Mouse (Mus musculus) midbrain, embryonic 15.5 days (tissue): ENCODE results near the gene 1700102P08Rik. TPM values are rescaled to one million over a fixed set of nuclear protein-coding genes. Genes with fewer than 3 reads are reported as not detected.

Experiments used
- ATAC-seq: fragments of 200-750 bp; cut with Nextera tagmentation; replicated peaks from 2 replicates; pipeline ENCODE4 v1.8.0; 2017; ENCODE audit warnings: moderate TSS enrichment
- H3K27ac ChIP-seq: fragments of 300-500 bp; sonication (generic); 2 replicates; pipeline ENCODE4 v1.5.1; 2015; ENCODE audit warnings: mild to moderate bottlenecking, inconsistent platforms
- H3K27me3 ChIP-seq: fragments of 300-500 bp; sonication (generic); replicated peaks from 2 replicates; pipeline ENCODE4 v1.6.1; 2015; ENCODE audit warnings: inconsistent platforms
- H3K36me3 ChIP-seq: fragments of 300-500 bp; sonication (generic); replicated peaks from 2 replicates; pipeline ENCODE4 v1.6.1; 2015; ENCODE audit warnings: inconsistent platforms
- H3K4me1 ChIP-seq: fragments of 300-500 bp; sonication (generic); 2 replicates; pipeline ENCODE4 v1.6.1; 2015; ENCODE audit warnings: inconsistent platforms
- H3K4me2 ChIP-seq: fragments of 300-500 bp; sonication (generic); 2 replicates; pipeline ENCODE4 v1.6.1; 2015; ENCODE audit warnings: inconsistent platforms, mild to moderate bottlenecking, moderate library complexity
- H3K4me3 ChIP-seq: fragments of 300-500 bp; sonication (generic); 2 replicates; pipeline ENCODE4 v1.5.1; 2015; ENCODE audit warnings: mild to moderate bottlenecking, inconsistent platforms
- H3K9ac ChIP-seq: fragments of 300-500 bp; sonication (generic); 2 replicates; pipeline ENCODE4 v1.6.1; 2015; ENCODE audit warnings: mild to moderate bottlenecking, inconsistent platforms
- H3K9me3 ChIP-seq: fragments of 300-500 bp; sonication (generic); 2 replicates; pipeline ENCODE4 v1.6.1; 2016; ENCODE audit warnings: inconsistent platforms
- WGBS: fragments of 180-500 bp; shearing (Covaris S2); methylation state at CpG from one replicate; pipeline ENCODE4 v1.1.7; 2015; ENCODE audit warnings: mixed read lengths; 5-methylcytosine and 5-hydroxymethylcytosine counted together
- polyA plus RNA-seq: library from polyadenylated mRNA; unstranded; fragments of >200 nt; fragmentation: Nextera tagmentation; extraction: Ambion mirVana; gene quantifications from 2 replicates; pipeline ENCODE4 v1.2.1, GENCODE M21; 2015

The 1700102P08Rik gene
- polyA plus RNA-seq, 1 experiment from 2014 or later = 2.4 TPM

DNA sequence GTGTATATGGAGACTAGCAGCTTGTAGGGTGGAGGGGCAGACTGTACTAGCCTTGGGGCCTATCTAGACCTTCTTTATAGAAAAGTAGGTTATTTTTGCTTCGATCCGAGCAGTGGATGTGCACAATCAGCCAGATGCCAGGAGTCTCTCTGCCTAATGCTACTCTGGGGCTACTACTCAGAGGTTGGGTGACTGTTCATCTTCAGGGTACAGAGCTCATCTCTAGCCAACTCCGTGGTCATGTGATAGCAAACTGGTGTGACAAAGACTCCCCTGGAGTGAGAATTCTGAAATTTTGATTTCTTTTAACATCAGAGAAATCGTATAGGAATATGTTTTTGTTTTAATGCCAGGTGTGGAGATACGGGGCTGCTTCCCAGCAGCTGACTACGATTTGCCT is 60.3 kb downstream of the 1700102P08Rik start:
- peak; percentile 22 for ATAC-seq

DNA sequence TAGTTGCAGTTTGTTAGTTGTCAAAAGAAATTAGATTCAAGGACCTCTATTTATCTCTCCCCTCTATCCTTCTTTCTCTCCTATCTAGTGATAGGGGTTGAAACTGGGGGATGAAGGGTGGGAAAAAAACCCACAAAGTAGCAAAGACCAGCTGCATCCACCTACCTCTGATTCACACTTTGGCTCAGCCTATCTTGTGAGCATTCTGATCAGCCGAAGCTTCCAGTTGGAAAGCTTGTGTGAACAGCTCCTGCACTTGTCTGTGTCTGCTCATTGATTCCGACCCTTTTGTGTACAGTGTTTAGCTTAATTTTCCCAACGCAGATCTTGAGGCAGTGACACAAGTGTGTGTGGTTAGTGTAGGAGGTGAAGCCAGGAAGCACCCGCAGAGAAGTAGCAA is 60.9 kb downstream of the 1700102P08Rik start:
- Histone ChIP-seq H3K9ac (peak overlapping the region; percentile 72), H3K4me2 (peak overlapping the region; percentile 73), H3K9me3 (no peaks in the 10 kb centered on the region), H3K4me3 (peak overlapping the region; percentile 68), H3K27me3 (no peaks in the 10 kb centered on the region), H3K4me1 (peaks cover 50% of the 10 kb centered on the region), H3K36me3 (no peaks in the 10 kb centered on the region), H3K27ac (peak overlapping the region; percentile 87)
- 82% methylated on average over 4 of the region's 4 CpGs for WGBS
- no peak for ATAC-seq

More for the DNA sequence above, 60.3 kb downstream of the 1700102P08Rik start:
- Histone ChIP-seq H3K27ac (peak overlapping the region; percentile 87), H3K36me3 (peaks cover 4% of the 10 kb centered on the region; the same call in 1 of the 2 replicates), H3K9me3 (no peaks in the 10 kb centered on the region), H3K9ac (peak overlapping the region; percentile 72), H3K4me1 (peaks cover 50% of the 10 kb centered on the region), H3K4me2 (peak overlapping the region; percentile 73), H3K4me3 (peak overlapping the region; percentile 68), H3K27me3 (no peaks in the 10 kb centered on the region)
- WGBS = 38% methylated on average over 6 of the region's 6 CpGs

DNA sequence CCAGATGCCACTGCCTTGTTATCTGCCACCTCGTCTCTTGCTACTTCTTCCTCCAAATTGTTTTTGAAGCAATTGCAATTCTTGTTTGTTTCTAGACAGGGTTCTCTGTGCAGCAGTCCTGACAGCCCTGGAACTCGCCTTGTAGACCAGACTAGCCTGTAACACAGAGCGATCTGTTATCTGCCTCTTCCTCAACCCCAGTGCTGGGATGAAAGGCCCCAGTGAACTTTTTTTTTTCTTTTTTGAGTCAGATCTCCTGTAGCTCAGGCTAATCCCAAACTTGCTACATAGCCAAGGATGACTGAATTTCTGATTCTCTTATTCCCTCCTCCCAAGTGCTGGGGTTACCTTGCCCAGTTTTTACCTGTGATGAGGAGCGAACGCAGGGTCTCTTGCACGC is 61.8 kb downstream of the 1700102P08Rik start:
- Histone ChIP-seq H3K9me3 (no peaks in the 10 kb centered on the region), H3K9ac (no peak overlapping the region), H3K36me3 (no peaks in the 10 kb centered on the region), H3K4me1 (peaks cover 42% of the 10 kb centered on the region), H3K27ac (no peak overlapping the region), H3K4me3 (no peak overlapping the region), H3K27me3 (no peaks in the 10 kb centered on the region), H3K4me2 (no peak overlapping the region)
- 84% methylated on average over 6 of the region's 6 CpGs for WGBS
- no peak for ATAC-seq

- Histone ChIP-seq H3K4me2 (no peak overlapping the region), H3K9me3 (no peaks in the 10 kb centered on the region)
Measured at GRCm38 (mm10) chr9:108455747-108456571, 63.4 kb downstream of the 1700102P08Rik start.

GRCm38 (mm10) chr9:108456953-108457352 is 64.3 kb downstream of the 1700102P08Rik start:
- WGBS = 88% methylated on average over 10 of the region's 10 CpGs
- no peaks in the 10 kb centered on the region for H3K36me3 ChIP-seq
- H3K27ac ChIP-seq = no peak overlapping the region
- H3K9ac ChIP-seq = no peak overlapping the region
- no peaks in the 10 kb centered on the region for H3K27me3 ChIP-seq
- H3K4me3 ChIP-seq = no peak overlapping the region
- H3K4me2 ChIP-seq = no peak overlapping the region
- ATAC-seq = no peak
- no peaks in the 10 kb centered on the region for H3K9me3 ChIP-seq
- peaks cover 27% of the 10 kb centered on the region for H3K4me1 ChIP-seq

More at GRCm38 (mm10) chr9:108455747-108456571, 63.4 kb downstream of the 1700102P08Rik start:
- peaks cover 27% of the 10 kb centered on the region for H3K4me1 ChIP-seq
- H3K9ac ChIP-seq = no peak overlapping the region
- no peaks in the 10 kb centered on the region for H3K27me3 ChIP-seq
- no peak for ATAC-seq
- WGBS = 81% methylated on average over 12 of the region's 12 CpGs
- H3K27ac ChIP-seq = no peak overlapping the region
- H3K4me3 ChIP-seq = no peak overlapping the region
- no peaks in the 10 kb centered on the region for H3K36me3 ChIP-seq

DNA sequence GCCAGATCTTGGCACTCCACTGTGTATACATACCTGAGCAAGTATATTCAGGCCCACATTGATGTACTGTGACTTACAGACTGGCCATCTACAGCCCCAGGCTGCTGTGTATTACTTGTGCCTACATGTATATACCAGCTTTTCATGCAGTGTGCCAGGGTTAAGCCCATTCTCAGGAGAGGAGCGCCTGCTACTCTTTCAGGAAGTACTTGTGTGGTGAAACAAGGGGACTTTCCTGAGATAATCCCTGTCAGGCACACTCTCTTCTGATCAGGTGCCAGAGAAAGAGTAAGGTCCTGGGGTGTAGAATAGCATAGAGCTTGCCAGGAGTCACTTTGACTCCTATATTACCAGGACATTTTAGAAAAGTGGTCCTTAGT is 67.3 kb downstream of the 1700102P08Rik start:
- Histone ChIP-seq H3K36me3 (peaks cover 17% of the 10 kb centered on the region), H3K4me3 (peak overlapping the region; percentile 67), H3K9me3 (no peaks in the 10 kb centered on the region), H3K4me2 (peak overlapping the region; percentile 74), H3K4me1 (peaks cover 15% of the 10 kb centered on the region), H3K27me3 (no peaks in the 10 kb centered on the region), H3K27ac (peak overlapping the region; percentile 77; the same call in 1 of the 2 replicates), H3K9ac (no peak overlapping the region)
- 93% methylated on average over 1 of the region's 1 CpGs for WGBS
- peak; percentile 22 for ATAC-seq

Other genes with a start within 250 kb of the 1700102P08Rik start
- gene Bsn, start 202.4 kb upstream of the 1700102P08Rik start, polyA plus RNA-seq = 11.1 TPM in 2 replicates
- 69.3 and 75.5 TPM in 2 replicates for gene Dag1, start 128.8 kb upstream of the 1700102P08Rik start, polyA plus RNA-seq
- gene Nicn1, start 102.4 kb upstream of the 1700102P08Rik start, polyA plus RNA-seq = 129 and 149 TPM in 2 replicates
- 28.9 and 32.1 TPM in 2 replicates for gene Amt, start 96.0 kb upstream of the 1700102P08Rik start, polyA plus RNA-seq
- 251 and 257 TPM in 2 replicates for gene Rhoa, start 86.7 kb upstream of the 1700102P08Rik start, polyA plus RNA-seq
- gene Tcta, start 86.6 kb upstream of the 1700102P08Rik start, polyA plus RNA-seq = 51.4 and 54.9 TPM in 2 replicates
- 413 and 429 TPM in 2 replicates for gene Gpx1, start 53.9 kb upstream of the 1700102P08Rik start, polyA plus RNA-seq
- 149 and 151 TPM in 2 replicates for gene Usp4, start 45.0 kb upstream of the 1700102P08Rik start, polyA plus RNA-seq
- gene Ccdc36, start 35.7 kb downstream of the 1700102P08Rik start, polyA plus RNA-seq = 1.7 and 1.8 TPM in 2 replicates
- not detected in 2 replicates for gene BC048562, start 43.7 kb downstream of the 1700102P08Rik start, polyA plus RNA-seq
- gene Ccdc71, start 67.7 kb downstream of the 1700102P08Rik start, polyA plus RNA-seq = 70.2 and 71.4 TPM in 2 replicates
- gene Klhdc8b, start 68.8 kb downstream of the 1700102P08Rik start, polyA plus RNA-seq = 82.8 and 87.3 TPM in 2 replicates
- gene Lamb2, start 86.9 kb downstream of the 1700102P08Rik start, polyA plus RNA-seq = 19.1 and 22.7 TPM in 2 replicates
- gene Usp19, start 97.8 kb downstream of the 1700102P08Rik start, polyA plus RNA-seq = 87.1 and 94.3 TPM in 2 replicates
- 64.0 and 64.6 TPM in 2 replicates for gene Qars, start 114.9 kb downstream of the 1700102P08Rik start, polyA plus RNA-seq
- 132 and 133 TPM in 2 replicates for gene Qrich1, start 124.0 kb downstream of the 1700102P08Rik start, polyA plus RNA-seq
- 101 TPM in 2 replicates for gene Impdh2, start 167.5 kb downstream of the 1700102P08Rik start, polyA plus RNA-seq
- 75.2 and 76.8 TPM in 2 replicates for gene Ndufaf3, start 174.6 kb downstream of the 1700102P08Rik start, polyA plus RNA-seq
- 336 and 351 TPM in 2 replicates for gene Dalrd3, start 177.1 kb downstream of the 1700102P08Rik start, polyA plus RNA-seq
- 404 and 429 TPM in 2 replicates for gene Wdr6, start 185.9 kb downstream of the 1700102P08Rik start, polyA plus RNA-seq
- 32.7 and 38.5 TPM in 2 replicates for gene P4htm, start 204.9 kb downstream of the 1700102P08Rik start, polyA plus RNA-seq